Mouse (Mus musculus) gastrocnemius, postnatal 10 days (tissue): ENCODE measurements at regions not wholly inside any gene's neighbourhood (a gene's known extent, or its start where the extent isn't known, plus 50 kb on each side); places are given as distances from the start of the nearest gene placed in this dataset.

Source experiments
- DNase-seq: peaks from one replicate; pipeline ENCODE4 v3.0.0; 2021; ENCODE audit warnings: mixed read lengths

- DNase-seq, result no peak
These were observed 70.8 kb downstream of the Toporsl start for GRCm38 (mm10) chr4:52666768-52667480.

GRCm38 (mm10) chr4:52709563-52709962 is 104.8 kb upstream of the Olfr275 start:
- no peak for DNase-seq

GRCm38 (mm10) chr4:52726203-52726602 is 88.2 kb upstream of the Olfr275 start:
- no peak for DNase-seq

GRCm38 (mm10) chr4:52726625-52727297 is 87.6 kb upstream of the Olfr275 start:
- DNase-seq, result peak; percentile 66

GRCm38 (mm10) chr4:52733141-52733540 is 81.3 kb upstream of the Olfr275 start:
- no peak for DNase-seq

- no peak for DNase-seq
These were observed 74.6 kb upstream of the Olfr275 start for GRCm38 (mm10) chr4:52739543-52740474.

- DNase-seq, result no peak
These were observed 61.4 kb upstream of the Olfr275 start for GRCm38 (mm10) chr4:52752838-52753509.
